Mouse (Mus musculus): ENCODE results near the gene Ovol2.

DNA sequence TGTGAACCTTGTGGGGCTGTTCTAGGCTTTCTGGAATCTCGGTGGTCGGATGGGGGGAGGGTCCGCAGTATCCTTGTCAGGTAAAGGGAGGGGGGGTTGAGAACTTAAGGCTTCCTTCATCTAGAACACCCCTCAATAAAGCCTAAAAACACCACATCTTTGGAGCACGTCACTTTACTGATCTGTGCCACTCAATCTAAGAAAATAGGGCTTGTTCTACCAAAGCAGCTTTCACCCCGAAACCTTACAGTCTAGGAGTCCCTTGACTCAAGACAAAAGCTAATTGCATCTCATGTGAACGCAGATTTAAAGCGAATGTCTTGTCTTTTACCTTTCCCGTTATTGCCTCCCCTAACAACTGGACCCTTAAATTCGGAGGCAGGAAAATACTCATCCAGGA, 540 bp upstream of the Ovol2 start:
- TF ChIP-seq POLR2A (IDR thresholded peaks at IDR 0.05; ENCODE audit: insufficient read depth, low read depth, low read length) (no peak), CTCF (IDR thresholded peaks at IDR 0.05; ENCODE audit: insufficient read depth, low read depth, low read length) (no peak)

Measured in olfactory bulb, adult 2 months (tissue).